Mouse (Mus musculus) liver, embryonic 14.5 days (tissue): ENCODE data around the gene Kbtbd2.

Experiments used
- CTCF ChIP-seq: IDR thresholded peaks from 2 replicates; pipeline ENCODE4 v1.5.1; 2016; ENCODE audit warnings: antibody characterized with exemption, low read depth, control low read depth
- EP300 ChIP-seq: IDR thresholded peaks from 2 replicates; pipeline ENCODE4 v1.6.1; 2016; ENCODE audit warnings: antibody characterized with exemption, low read depth

- TF ChIP-seq CTCF, result no peak
- TF ChIP-seq EP300, result no peak
These were observed 18.0 kb downstream of the Kbtbd2 start for GRCm38 (mm10) chr6:56779636-56780035.
